Mouse (Mus musculus) stomach, postnatal 0 days (tissue): ENCODE data around the gene Upk3b. TPM values are rescaled to one million over a fixed set of nuclear protein-coding genes. Genes with fewer than 3 reads are reported as not detected.

Experiments
- ATAC-seq: fragments of 200-750 bp; cut with Nextera tagmentation; 2 replicates; pipeline ENCODE4 v1.8.0; 2017; ENCODE audit not compliant: low FRiP score, low TSS enrichment
- DNase-seq: peaks from one replicate; pipeline ENCODE4 v3.0.0-alpha.2; 2016; ENCODE audit warnings: low spot score
- H3K27ac ChIP-seq: fragments of 300-500 bp; sonication (generic); replicated peaks from 2 replicates; pipeline ENCODE4 v1.5.1; 2014; ENCODE audit warnings: mild to moderate bottlenecking, control low read depth
- H3K27me3 ChIP-seq: fragments of 300-500 bp; sonication (generic); 2 replicates; pipeline ENCODE4 v1.6.1; 2014; ENCODE audit warnings: low read length; ENCODE audit not compliant: control insufficient read depth, insufficient read depth
- H3K36me3 ChIP-seq: fragments of 300-500 bp; sonication (generic); 2 replicates; pipeline ENCODE4 v1.6.1; 2014; ENCODE audit warnings: low read length, mixed read lengths; ENCODE audit not compliant: control insufficient read depth, insufficient read depth
- H3K4me1 ChIP-seq: fragments of 300-500 bp; sonication (generic); replicated peaks from 2 replicates; pipeline ENCODE4 v1.6.1; 2014; ENCODE audit warnings: antibody characterized with exemption; ENCODE audit not compliant: control insufficient read depth, insufficient read depth
- H3K4me2 ChIP-seq: fragments of 300-500 bp; sonication (generic); replicated peaks from 2 replicates; pipeline ENCODE4 v1.6.1; 2014; ENCODE audit warnings: low read depth, mild to moderate bottlenecking, control low read depth, moderate library complexity
- H3K4me3 ChIP-seq: fragments of 300-500 bp; sonication (generic); 2 replicates; pipeline ENCODE4 v1.5.1; 2014; ENCODE audit warnings: low read depth, low read length, control low read depth
- H3K9ac ChIP-seq: fragments of 300-500 bp; sonication (generic); 2 replicates; pipeline ENCODE4 v1.6.1; 2014; ENCODE audit warnings: mild to moderate bottlenecking, low read length, control low read depth, mixed read lengths
- H3K9me3 ChIP-seq: fragments of 300-500 bp; sonication (generic); 2 replicates; pipeline ENCODE4 v1.6.1; 2016; ENCODE audit warnings: low read length; ENCODE audit not compliant: control insufficient read depth
- CTCF ChIP-seq: IDR thresholded peaks from 2 replicates; pipeline ENCODE4 v1.5.1; 2016; ENCODE audit warnings: antibody characterized with exemption, low read depth, mild to moderate bottlenecking, moderate library complexity
- EP300 ChIP-seq: optimal IDR thresholded peaks from 2 replicates; pipeline ENCODE3; 2016; ENCODE audit warnings: antibody characterized with exemption
- WGBS: fragments of 180-500 bp; shearing (Covaris S2); extraction: QIAGEN DNeasy Blood & Tissue Kit; methylation state at CpG from one replicate; pipeline ENCODE4 v1.1.7; 2014; 5-methylcytosine and 5-hydroxymethylcytosine counted together
- polyA plus RNA-seq: library from polyadenylated mRNA; unstranded; fragments of >200 nt; fragmentation: Nextera tagmentation; extraction: Ambion mirVana; gene quantifications from 2 replicates; pipeline ENCODE4 v1.2.1, GENCODE M21; 2015

Upk3b gene
- polyA plus RNA-seq, 1 experiment from 2014 or later = 27.7 TPM

DNA sequence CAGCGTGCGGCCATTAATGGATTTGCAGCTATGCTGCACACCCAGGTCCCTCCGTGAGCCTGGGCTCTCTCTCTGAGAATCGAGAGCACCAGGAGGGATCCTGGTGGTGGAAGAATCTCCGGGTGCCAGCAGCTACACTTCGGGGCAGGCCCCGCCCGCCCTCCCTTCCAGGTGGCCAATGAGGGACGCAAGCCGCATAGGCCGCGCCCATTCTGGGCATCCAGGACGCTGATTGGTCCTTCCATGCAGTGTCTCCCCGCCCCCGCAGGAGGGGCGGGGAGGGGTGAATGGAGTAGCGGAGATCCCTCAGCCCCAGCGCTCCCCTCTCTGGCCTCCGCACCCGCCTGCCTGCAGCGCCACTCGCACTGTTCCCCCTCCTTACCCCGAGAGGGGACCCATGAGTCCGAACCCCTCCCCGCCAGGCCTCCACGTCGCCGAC lies 45.4 kb downstream of the Upk3b start, which contains the start of gene Rasa4:
Rasa4 (plus strand) TSS at position 248 of the 439 bp plus-strand sequence.
- Histone ChIP-seq H3K27me3 (no peaks in the 10 kb centered on the region), H3K4me3 (peak within 1 kb of the TSS; percentile 58), H3K36me3 (no peaks in the 10 kb centered on the region), H3K9me3 (no peaks in the 10 kb centered on the region), H3K27ac (no peak within 1 kb of the TSS), H3K4me1 (0 out of 2 replicates have a peak, but pooled peaks cover 2% of the 10 kb centered on the region), H3K9ac (peak within 1 kb of the TSS; percentile 55), H3K4me2 (peak within 1 kb of the TSS; percentile 94)
- peak; percentile 20; the same call in 1 of the 2 replicates for TF ChIP-seq CTCF
- TF ChIP-seq EP300 = no peak
- DNase-seq (peak; percentile 94), ATAC-seq (peak; percentile 98)
- under 1% methylated on average over 20 of the region's 28 CpGs for WGBS

DNA sequence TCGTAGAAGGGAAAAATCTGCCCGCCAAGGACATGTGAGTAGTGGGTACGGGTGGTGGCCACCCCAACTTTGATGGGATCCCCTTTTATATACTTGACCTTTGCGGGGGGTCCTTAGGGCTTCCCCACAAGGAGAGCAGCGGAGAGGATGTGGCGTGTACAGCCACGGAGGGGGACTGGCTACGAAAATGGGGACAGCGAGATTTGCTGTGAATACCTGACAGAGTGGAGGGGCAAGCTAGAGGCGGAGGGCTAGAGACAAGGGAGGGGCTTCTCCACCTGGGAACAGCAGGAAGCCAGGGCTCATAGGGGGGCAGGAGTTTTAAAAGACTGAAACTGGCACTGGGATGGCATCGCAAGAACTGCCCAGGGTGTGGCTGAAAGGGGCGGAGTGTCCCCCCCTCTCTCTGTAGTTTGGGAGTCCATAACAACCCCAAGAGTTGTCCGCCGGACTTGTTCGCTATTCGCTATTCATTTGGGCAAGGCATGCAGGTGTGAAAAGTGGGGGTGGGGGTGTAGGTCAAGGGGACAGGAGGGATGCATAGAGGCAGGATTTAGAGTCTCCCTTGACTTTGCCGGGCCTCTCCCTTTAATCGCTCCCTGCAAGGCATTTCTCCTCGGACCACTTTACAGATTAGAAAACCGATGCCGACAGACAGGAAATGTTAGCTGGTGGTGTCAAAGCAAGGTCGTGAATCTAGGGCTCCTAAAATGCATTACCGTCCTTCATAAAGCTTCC lies 46.0 kb downstream of the Upk3b start:
- no peak; the same call in 1 of the 2 replicates for TF ChIP-seq CTCF
- H3K36me3 ChIP-seq = no peaks in the 10 kb centered on the region
- ATAC-seq = 0 out of 2 replicates have a peak, but pooled peaks have one; percentile 3
- peak overlapping the region; percentile 58 for H3K4me3 ChIP-seq
- no peaks in the 10 kb centered on the region for H3K27me3 ChIP-seq
- no peak for DNase-seq
- peak overlapping the region; percentile 94 for H3K4me2 ChIP-seq
- H3K9me3 ChIP-seq = no peaks in the 10 kb centered on the region
- WGBS = 3% methylated on average over 23 of the region's 23 CpGs
- no peak overlapping the region for H3K27ac ChIP-seq
- 0 out of 2 replicates have a peak, but pooled peaks cover 2% of the 10 kb centered on the region for H3K4me1 ChIP-seq
- H3K9ac ChIP-seq = peak overlapping the region; percentile 50

DNA sequence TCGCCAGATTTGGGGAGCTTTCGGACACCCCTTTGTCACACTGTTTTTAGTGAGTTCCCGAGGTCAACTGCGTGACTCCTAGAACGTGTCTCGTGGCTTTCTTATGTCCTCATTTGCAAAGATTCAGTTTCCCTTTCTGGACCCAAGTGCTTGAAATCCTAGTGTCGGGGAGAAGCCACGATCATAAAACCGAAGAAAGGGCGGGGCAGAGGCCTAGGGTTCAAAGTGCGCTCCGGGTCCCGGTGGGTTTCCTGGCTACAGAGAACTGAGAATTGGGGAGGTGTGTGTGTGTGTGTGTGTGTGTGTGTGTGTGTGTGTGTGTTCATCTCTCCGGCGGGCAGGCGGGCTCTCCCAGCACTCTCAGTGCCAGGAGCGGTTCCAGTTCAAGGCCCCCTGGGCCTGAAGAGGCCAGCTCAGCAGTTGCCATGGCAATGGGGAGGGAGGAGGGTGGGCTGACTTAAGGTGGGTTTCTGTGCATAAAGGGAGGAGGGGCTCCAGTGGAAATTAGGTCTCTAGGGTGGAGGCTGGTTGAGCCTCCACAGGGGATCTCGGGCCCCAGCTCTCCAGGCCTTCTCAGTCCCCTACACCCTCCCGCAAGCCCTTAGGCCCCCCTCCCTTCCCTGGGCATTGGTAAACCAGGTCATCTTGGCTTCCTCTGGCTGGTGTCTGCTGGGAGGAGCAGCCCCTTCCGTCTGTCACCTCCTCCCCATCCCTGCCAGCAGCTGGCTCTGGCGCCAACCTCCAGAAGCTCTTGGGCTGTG lies 46.8 kb downstream of the Upk3b start:
- peak overlapping the region; percentile 58 for H3K4me3 ChIP-seq
- 29% methylated on average over 21 of the region's 21 CpGs for WGBS
- no peak overlapping the region for H3K27ac ChIP-seq
- no peak for TF ChIP-seq EP300
- no peak for TF ChIP-seq CTCF
- H3K4me2 ChIP-seq = peak overlapping the region; percentile 94
- no peak overlapping the region for H3K9ac ChIP-seq
- H3K9me3 ChIP-seq = no peaks in the 10 kb centered on the region
- H3K4me1 ChIP-seq = 0 out of 2 replicates have a peak, but pooled peaks cover 2% of the 10 kb centered on the region
- H3K27me3 ChIP-seq = no peaks in the 10 kb centered on the region
- H3K36me3 ChIP-seq = no peaks in the 10 kb centered on the region
- ATAC-seq (no peak), DNase-seq (no peak)

DNA sequence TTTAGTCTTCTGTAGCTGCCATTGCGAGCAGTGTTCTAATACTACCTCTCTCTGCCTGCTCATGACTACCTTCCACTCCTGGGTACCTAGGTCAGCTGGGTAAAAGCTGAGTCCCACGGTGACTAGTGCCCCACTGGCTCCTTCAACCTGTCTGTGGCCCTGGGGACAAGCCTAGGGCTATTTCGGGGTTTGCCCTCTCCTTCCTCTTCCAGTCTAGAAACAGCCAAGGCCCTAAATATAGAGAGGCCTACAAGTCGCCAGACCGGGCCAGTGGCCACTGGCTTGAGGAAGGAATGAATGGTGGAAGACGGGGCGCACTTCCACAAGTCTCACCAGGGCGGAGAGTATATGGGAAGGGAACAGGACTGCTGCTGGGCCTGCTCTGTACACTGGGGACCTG lies 48.0 kb downstream of the Upk3b start:
- Histone ChIP-seq H3K4me3 (no peak overlapping the region), H3K9ac (no peak overlapping the region), H3K9me3 (no peaks in the 10 kb centered on the region), H3K36me3 (no peaks in the 10 kb centered on the region), H3K4me1 (0 out of 2 replicates have a peak, but pooled peaks cover 2% of the 10 kb centered on the region), H3K27me3 (no peaks in the 10 kb centered on the region), H3K4me2 (no peak overlapping the region), H3K27ac (no peak overlapping the region)
- ATAC-seq (no peak), DNase-seq (no peak)
- WGBS = 89% methylated on average over 8 of the region's 8 CpGs
- no peak for TF ChIP-seq EP300
- TF ChIP-seq CTCF = no peak

DNA sequence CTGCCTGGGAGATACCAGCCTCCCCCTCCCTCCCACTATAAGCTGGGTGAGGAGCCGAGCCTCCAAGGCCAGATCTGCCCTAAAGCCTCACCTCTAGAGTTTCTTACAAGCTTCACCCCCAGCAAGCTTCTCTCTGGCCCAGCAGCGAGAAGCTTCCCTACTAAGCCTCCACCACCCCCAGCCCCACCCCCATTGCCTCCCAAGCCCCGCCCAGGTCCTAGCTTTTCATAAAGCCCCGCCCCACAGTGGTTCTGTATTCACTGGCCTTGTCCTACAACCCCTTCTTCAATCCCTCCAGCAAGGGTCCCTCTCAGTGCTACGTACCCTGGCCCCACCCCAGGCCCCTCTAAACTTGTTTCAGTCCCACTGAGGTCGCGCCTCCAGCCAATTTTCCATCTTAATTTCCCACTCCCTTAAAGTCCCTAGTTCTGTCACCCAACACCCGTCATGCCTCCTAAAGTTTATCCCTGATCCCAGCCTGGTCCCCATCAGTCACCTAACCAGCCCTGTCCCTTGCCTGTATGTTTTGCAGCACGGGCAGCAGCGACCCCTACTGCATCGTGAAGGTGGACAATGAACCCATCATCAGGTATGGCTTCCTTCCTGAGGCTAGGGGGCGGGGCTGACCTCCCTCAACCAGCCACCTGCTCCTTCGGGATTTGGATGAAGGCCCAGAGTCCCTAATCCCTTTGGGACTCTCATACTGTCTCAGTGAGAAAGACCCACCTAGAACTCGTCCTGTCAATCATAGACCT lies 50.7 kb downstream of the Upk3b start:
- H3K4me2 ChIP-seq = no peak overlapping the region
- peak overlapping the region; percentile 23; the same call in 1 of the 2 replicates for H3K9ac ChIP-seq
- no peak overlapping the region for H3K27ac ChIP-seq
- ATAC-seq = no peak
- H3K27me3 ChIP-seq = no peaks in the 10 kb centered on the region
- TF ChIP-seq CTCF = peak; percentile 61
- no peak for TF ChIP-seq EP300
- H3K4me3 ChIP-seq = no peak overlapping the region
- no peak for DNase-seq
- 20% methylated on average over 14 of the region's 14 CpGs for WGBS
- no peaks in the 10 kb centered on the region for H3K9me3 ChIP-seq
- H3K4me1 ChIP-seq = 0 out of 2 replicates have a peak, but pooled peaks cover 1% of the 10 kb centered on the region
- no peaks in the 10 kb centered on the region for H3K36me3 ChIP-seq
